In the genomic region with DNA sequence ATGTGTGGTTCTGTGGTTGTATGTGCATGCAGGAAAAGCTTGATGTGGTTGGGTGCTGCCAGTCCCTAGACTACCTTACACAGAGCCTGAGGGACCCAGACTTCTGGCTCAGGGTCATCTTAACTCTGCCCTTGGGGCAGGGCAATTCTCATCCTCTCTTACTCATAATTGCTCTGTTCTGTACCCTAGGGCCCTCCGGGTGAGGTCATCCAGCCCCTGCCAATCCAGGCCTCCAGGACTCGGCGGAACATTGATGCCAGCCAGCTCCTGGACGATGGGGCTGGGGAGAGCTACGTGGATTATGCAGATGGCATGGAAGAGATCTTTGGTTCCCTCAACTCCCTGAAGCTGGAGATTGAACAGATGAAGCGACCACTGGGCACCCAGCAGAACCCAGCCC, we compare ENCODE assay signal across 18 mouse cellular contexts.
"Had no signal": no experiment of that assay in that cellular context is flagged by ENCODE, and none has a peak within 500 bp of the region (broad histone marks: within the 10 kb centered on the region; RNA-seq: fewer than 3 reads in every experiment).

No protein-coding gene starts in this region.

- H3K36me3 ChIP-seq: midbrain, embryonic 15.5 days; neural tube, embryonic 15.5 days had no signal

- DNase-seq: kidney, adult 2 months; kidney, postnatal 25 days; layer of hippocampus, postnatal 36 days; lung, adult 2 months; lung, postnatal 14 days; lung, postnatal 4 days; right cerebral cortex, adult 18-20 months; right cerebral cortex, postnatal 25 days; spleen, adult 18-20 months; thymus, adult 18-20 months; thymus, postnatal 36 days had no signal

- H3K9ac ChIP-seq: liver, embryonic 14.5 days; midbrain, embryonic 12.5 days; midbrain, embryonic 15.5 days; neural tube, embryonic 12.5 days; neural tube, embryonic 15.5 days had no signal

- H3K4me1 ChIP-seq: midbrain, embryonic 12.5 days; midbrain, embryonic 15.5 days; neural tube, embryonic 12.5 days had no signal

- ATAC-seq: midbrain, embryonic 15.5 days had no signal

- H3K9me3 ChIP-seq: midbrain, embryonic 12.5 days; midbrain, embryonic 15.5 days; neural tube, embryonic 12.5 days; neural tube, embryonic 15.5 days had no signal

- H3K4me3 ChIP-seq: left cerebral cortex, adult 2 months; midbrain, embryonic 12.5 days; midbrain, embryonic 15.5 days; neural tube, embryonic 12.5 days; neural tube, embryonic 15.5 days had no signal

- H3K27me3 ChIP-seq: midbrain, embryonic 12.5 days; midbrain, embryonic 15.5 days; neural tube, embryonic 12.5 days; neural tube, embryonic 15.5 days had no signal

- H3K27ac ChIP-seq: kidney, postnatal 0 days; left cerebral cortex, adult 2 months; liver, embryonic 14.5 days; midbrain, embryonic 12.5 days; midbrain, embryonic 15.5 days; neural tube, embryonic 12.5 days; neural tube, embryonic 15.5 days had no signal

- H3K4me2 ChIP-seq: midbrain, embryonic 12.5 days; midbrain, embryonic 15.5 days; neural tube, embryonic 12.5 days; neural tube, embryonic 15.5 days had no signal
